Mouse (Mus musculus): ENCODE data around the gene Dnajc25. TPM values are rescaled to one million over a fixed set of nuclear protein-coding genes. Genes with fewer than 3 reads are reported as not detected.

Dnajc25 gene
- polyA plus RNA-seq, 1 experiment, result 3.3 TPM

- TF ChIP-seq CTCF (IDR thresholded peaks at IDR 0.05; ENCODE audit: extremely low read depth, insufficient read depth, low read length) (peak; percentile 78), POLR2A (IDR thresholded peaks at IDR 0.05; ENCODE audit: extremely low read depth, insufficient read depth, low read length) (no peak)
Observed at GRCm38 (mm10) chr4:58985157-58985648, 9.7 kb upstream of the Dnajc25 start.

GRCm38 (mm10) chr4:58986540-58987190, 8.2 kb upstream of the Dnajc25 start, which contains the start of gene Ptgr1:
TSS of gene Ptgr1 (minus strand) at chr4:58987119.
- no peak within 1 kb of the TSS for H3K27ac ChIP-seq (ENCODE audit: insufficient read depth, low read length)
- no peaks in the 10 kb centered on the region for H3K4me1 ChIP-seq (ENCODE audit: control insufficient read depth, insufficient read depth, low read length)
- peak within 1 kb of the TSS; percentile 34 for H3K4me3 ChIP-seq (ENCODE audit: insufficient read depth, low read length)
- TF ChIP-seq POLR2A (IDR thresholded peaks at IDR 0.05; ENCODE audit: extremely low read depth, insufficient read depth, low read length) (no peak), CTCF (IDR thresholded peaks at IDR 0.05; ENCODE audit: extremely low read depth, insufficient read depth, low read length) (no peak)

More at GRCm38 (mm10) chr4:58985157-58985648, 9.7 kb upstream of the Dnajc25 start:
- H3K4me3 ChIP-seq (ENCODE audit: insufficient read depth, low read length), result no peak overlapping the region
- H3K27ac ChIP-seq (ENCODE audit: insufficient read depth, low read length), result no peak overlapping the region
- no peaks in the 10 kb centered on the region for H3K4me1 ChIP-seq (ENCODE audit: control insufficient read depth, insufficient read depth, low read length)

DNA sequence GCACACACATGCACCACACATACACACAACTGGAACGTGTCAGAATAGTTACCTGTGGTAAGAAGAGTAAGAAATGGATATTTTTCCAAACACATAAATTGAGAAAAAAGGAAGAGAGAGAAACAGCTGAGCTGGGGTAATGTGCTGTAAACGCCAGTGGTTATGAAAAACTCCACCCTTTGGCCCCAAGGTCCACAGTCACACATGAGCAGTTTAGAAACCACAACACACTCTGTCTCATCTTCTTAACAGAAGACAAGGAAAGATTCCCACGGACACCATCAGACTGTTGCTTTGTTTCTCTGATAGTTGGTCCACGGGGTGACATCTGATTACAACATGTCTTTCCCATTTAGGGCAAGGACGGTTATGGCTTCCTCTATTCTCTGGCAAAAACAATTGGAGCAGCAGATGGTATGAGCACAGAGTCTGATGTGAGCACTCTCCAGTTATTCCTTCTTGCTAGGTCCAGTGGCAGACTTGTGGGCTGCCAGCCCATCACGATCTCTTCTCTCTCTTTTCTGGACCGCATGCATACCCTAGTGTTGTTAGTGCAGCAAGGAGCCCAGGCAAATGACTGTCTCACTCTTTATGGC, 5.5 kb upstream of the Dnajc25 start:
- H3K27ac ChIP-seq (ENCODE audit: insufficient read depth, low read length), result no peak overlapping the region
- H3K4me1 ChIP-seq (ENCODE audit: control insufficient read depth, insufficient read depth, low read length), result no peaks in the 10 kb centered on the region
- no peak overlapping the region for H3K4me3 ChIP-seq (ENCODE audit: insufficient read depth, low read length)
- no peak for TF ChIP-seq POLR2A (IDR thresholded peaks at IDR 0.05; ENCODE audit: extremely low read depth, insufficient read depth, low read length)
- no peak for TF ChIP-seq CTCF (IDR thresholded peaks at IDR 0.05; ENCODE audit: extremely low read depth, insufficient read depth, low read length)

DNA sequence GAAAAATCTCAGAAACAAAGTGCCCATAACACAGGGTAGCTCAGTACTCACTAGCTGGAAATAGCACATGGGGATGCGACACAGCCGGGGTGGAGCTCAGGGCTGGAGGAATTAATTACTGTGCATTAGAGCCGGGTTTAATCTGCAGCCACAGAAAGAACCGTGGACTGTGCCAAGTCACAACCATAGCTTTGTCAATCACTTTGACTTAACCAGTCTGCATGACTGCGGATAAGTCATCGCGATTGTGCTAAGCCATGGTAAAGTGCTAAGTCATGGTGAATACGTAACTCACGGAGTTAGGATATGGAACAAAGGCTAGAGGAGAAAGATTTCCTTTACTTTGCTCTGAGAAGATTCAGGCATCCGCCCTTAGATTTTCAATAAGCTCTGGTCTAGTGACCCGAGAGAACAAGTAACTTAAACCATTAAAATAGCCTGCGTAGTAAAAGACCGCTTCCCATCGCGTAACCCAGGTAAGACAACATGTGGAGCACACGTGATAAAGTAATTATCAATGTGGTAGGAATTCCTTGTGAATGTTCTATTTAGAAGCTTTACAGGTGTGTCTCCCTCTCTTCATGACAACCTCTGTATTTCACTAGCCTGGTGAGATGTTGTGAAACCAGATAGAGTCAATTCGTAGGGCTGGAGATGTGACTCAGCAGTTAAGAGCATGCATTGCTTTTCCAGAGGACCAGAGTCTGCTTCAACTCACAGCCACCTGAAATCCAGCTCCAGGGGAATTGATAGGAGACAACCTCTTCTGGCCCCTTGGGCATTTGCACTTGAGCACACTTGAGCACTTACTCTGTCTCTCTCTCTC, 4.0 kb upstream of the Dnajc25 start:
- Histone ChIP-seq H3K4me3 (ENCODE audit: insufficient read depth, low read length) (no peak overlapping the region), H3K27ac (ENCODE audit: insufficient read depth, low read length) (no peak overlapping the region), H3K4me1 (ENCODE audit: control insufficient read depth, insufficient read depth, low read length) (no peaks in the 10 kb centered on the region)
- TF ChIP-seq CTCF (IDR thresholded peaks at IDR 0.05; ENCODE audit: extremely low read depth, insufficient read depth, low read length) (no peak), POLR2A (IDR thresholded peaks at IDR 0.05; ENCODE audit: extremely low read depth, insufficient read depth, low read length) (no peak)

DNA sequence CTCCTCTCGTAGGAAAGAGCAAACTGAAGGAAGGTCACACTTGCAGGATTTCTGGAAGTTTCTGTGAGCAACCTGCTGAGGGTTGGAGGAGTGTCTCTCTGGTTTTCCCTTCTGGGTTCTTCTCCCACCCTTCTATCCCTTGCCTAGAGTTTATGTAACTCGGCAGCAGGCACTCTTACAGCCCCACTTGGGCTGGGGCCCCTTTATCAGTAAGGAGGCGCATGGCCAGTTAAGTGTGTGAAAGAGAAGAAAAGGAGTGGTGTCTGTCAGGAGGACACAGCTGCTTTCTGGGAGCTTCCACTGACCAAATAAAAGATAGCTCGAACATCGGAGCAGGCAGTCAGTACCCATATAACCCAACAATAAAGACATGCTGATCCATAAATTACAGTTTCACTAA, 2.7 kb upstream of the Dnajc25 start:
- Histone ChIP-seq H3K4me1 (ENCODE audit: control insufficient read depth, insufficient read depth, low read length) (no peaks in the 10 kb centered on the region), H3K27ac (ENCODE audit: insufficient read depth, low read length) (no peak overlapping the region), H3K4me3 (ENCODE audit: insufficient read depth, low read length) (no peak overlapping the region)
- TF ChIP-seq POLR2A (IDR thresholded peaks at IDR 0.05; ENCODE audit: extremely low read depth, insufficient read depth, low read length), result no peak
- TF ChIP-seq CTCF (IDR thresholded peaks at IDR 0.05; ENCODE audit: extremely low read depth, insufficient read depth, low read length), result no peak

DNA sequence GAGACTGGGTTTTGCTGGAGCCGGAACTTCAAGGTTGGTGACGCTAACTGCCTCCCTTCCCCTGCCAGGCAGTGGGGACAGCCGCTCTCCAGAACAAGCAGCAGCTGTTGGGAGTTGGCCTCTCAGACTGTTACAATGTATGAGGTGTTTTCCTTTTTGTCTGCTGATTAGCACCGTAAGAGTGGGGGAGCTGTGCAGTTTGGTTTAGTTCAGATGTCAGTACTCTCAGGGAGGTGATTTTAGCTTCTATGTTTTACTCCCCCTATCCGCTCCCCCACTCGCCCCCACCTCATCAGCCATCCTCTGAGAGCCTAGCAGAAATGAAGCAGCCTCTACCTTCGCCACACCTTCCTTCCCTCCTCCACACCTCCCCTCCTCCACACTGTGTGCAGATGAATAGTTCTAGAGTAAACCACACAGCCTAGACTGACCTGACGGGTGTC, 410 bp downstream of the Dnajc25 start:
- no peak overlapping the region for H3K27ac ChIP-seq (ENCODE audit: insufficient read depth, low read length)
- no peaks in the 10 kb centered on the region for H3K4me1 ChIP-seq (ENCODE audit: control insufficient read depth, insufficient read depth, low read length)
- no peak overlapping the region for H3K4me3 ChIP-seq (ENCODE audit: insufficient read depth, low read length)
- TF ChIP-seq POLR2A (IDR thresholded peaks at IDR 0.05; ENCODE audit: extremely low read depth, insufficient read depth, low read length) (no peak), CTCF (IDR thresholded peaks at IDR 0.05; ENCODE audit: extremely low read depth, insufficient read depth, low read length) (no peak)

- no peak overlapping the region for H3K4me3 ChIP-seq (ENCODE audit: insufficient read depth, low read length)
- no peaks in the 10 kb centered on the region for H3K4me1 ChIP-seq (ENCODE audit: control insufficient read depth, insufficient read depth, low read length)
- H3K27ac ChIP-seq (ENCODE audit: insufficient read depth, low read length), result no peak overlapping the region
- TF ChIP-seq POLR2A (IDR thresholded peaks at IDR 0.05; ENCODE audit: extremely low read depth, insufficient read depth, low read length) (no peak), CTCF (IDR thresholded peaks at IDR 0.05; ENCODE audit: extremely low read depth, insufficient read depth, low read length) (no peak)
Observed at GRCm38 (mm10) chr4:58997081-58997480, 2.2 kb downstream of the Dnajc25 start.

- Histone ChIP-seq H3K27ac (ENCODE audit: insufficient read depth, low read length) (no peak overlapping the region), H3K4me3 (ENCODE audit: insufficient read depth, low read length) (no peak overlapping the region), H3K4me1 (ENCODE audit: control insufficient read depth, insufficient read depth, low read length) (no peaks in the 10 kb centered on the region)
- TF ChIP-seq POLR2A (IDR thresholded peaks at IDR 0.05; ENCODE audit: extremely low read depth, insufficient read depth, low read length) (no peak), CTCF (IDR thresholded peaks at IDR 0.05; ENCODE audit: extremely low read depth, insufficient read depth, low read length) (no peak)
Observed at GRCm38 (mm10) chr4:58998688-58999087, 3.8 kb downstream of the Dnajc25 start.

DNA sequence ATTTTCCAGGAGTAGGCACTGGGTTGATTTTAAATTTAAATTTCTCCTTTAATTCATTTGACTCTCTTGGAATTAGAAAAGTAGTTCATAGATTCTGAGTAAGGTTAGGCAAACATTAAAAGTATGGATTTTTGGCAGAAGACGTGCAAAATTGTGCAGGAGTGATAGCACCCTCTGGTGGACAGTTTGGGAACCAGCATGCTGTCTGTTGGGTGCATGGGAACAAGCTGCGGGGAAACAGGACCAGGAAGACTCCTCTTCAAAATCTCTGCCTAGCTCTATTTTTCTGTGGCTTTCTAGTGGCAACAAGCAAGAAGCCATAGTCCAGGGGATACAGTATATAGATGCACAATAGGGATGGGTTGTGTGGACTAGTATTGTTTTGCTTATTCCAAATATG, 4.8 kb downstream of the Dnajc25 start:
- no peak overlapping the region for H3K27ac ChIP-seq (ENCODE audit: insufficient read depth, low read length)
- H3K4me1 ChIP-seq (ENCODE audit: control insufficient read depth, insufficient read depth, low read length), result no peaks in the 10 kb centered on the region
- TF ChIP-seq POLR2A (IDR thresholded peaks at IDR 0.05; ENCODE audit: extremely low read depth, insufficient read depth, low read length) (no peak), CTCF (IDR thresholded peaks at IDR 0.05; ENCODE audit: extremely low read depth, insufficient read depth, low read length) (peak; percentile 84)
- no peak overlapping the region for H3K4me3 ChIP-seq (ENCODE audit: insufficient read depth, low read length)
